Mouse (Mus musculus) olfactory bulb, adult 2 months (tissue): ENCODE results near the gene Angptl7.

ENCODE experiments used
- CTCF ChIP-seq: fragments of 200-500 bp; IDR thresholded peaks from 2 replicates; pipeline ENCODE4 v1.5.1; 2012; ENCODE audit warnings: low read depth, mild to moderate bottlenecking, low read length, moderate library complexity; ENCODE audit not compliant: insufficient read depth
- POLR2A ChIP-seq: fragments of 200-500 bp; IDR thresholded peaks from 2 replicates; pipeline ENCODE4 v1.6.1; 2012; ENCODE audit warnings: mild to moderate bottlenecking, low read depth, low read length, moderate library complexity; ENCODE audit not compliant: insufficient read depth

DNA sequence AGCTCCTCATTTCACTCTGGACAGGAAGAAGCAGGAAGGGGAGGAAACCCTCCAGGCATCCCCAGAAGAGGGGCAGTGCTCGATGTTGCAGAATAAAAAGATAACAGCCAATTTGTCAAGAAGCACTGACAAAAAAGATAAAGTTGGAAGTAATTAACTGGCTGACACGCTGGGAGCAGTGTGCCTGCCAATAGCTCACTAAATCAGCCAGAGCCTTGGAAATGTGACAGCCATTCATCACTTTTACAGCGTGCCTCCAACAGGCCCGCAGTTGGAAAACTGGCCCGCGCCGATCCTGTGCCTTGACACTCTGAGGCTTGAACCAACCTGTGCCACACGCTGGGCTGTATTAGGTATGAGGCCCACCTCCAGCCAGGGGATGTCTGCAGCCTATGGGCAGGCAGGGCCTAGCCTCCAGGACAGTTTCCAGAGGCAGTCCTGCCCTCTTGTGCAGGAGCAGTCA, 4.3 kb upstream of the Angptl7 start:
- TF ChIP-seq CTCF (no peak), POLR2A (no peak)
